Mouse (Mus musculus) activated CD4-positive, CD25-positive, alpha-beta regulatory T cell (primary cell): ENCODE measurements around the gene Lclat1. TPM values are rescaled to one million over a fixed set of nuclear protein-coding genes. Genes with fewer than 3 reads are reported as not detected.

ENCODE experiments used
- polyA plus RNA-seq, 2 experiments: library from polyadenylated mRNA; unstranded; fragments of 100-300 nt; shearing (Covaris generic); gene quantifications; one replicate each; pipeline ENCODE4 v1.2.1; 2017

Lclat1 gene
- polyA plus RNA-seq = 10 to 100 TPM; 15.7 to 60.0 TPM

GRCm38 (mm10) chr17:73107158-73108157, at the start of gene Lclat1:
Gene Lclat1 (plus strand): TSS chr17:73107985.

Other genes with a start within 250 kb of the Lclat1 start
- gene Lbh, start 189.7 kb upstream of the Lclat1 start, polyA plus RNA-seq = 10 to 100 TPM; 27.0 to 54.3 TPM